Mouse (Mus musculus): ENCODE measurements around the gene Phf11a. TPM values are rescaled to one million over a fixed set of nuclear protein-coding genes. Genes with fewer than 3 reads are reported as not detected.
"Not testable (repeated sequence)": the region's sequence is repeated elsewhere in the genome, so short reads cannot be mapped to it uniquely, and the experiment has no call there.

The Phf11a gene
- total RNA-seq (2017), result 2.8 and 5.9 TPM in 2 replicates

GRCm38 (mm10) chr14:59297391-59297790 is at the start of gene Phf11a:
TSS of gene Phf11a (minus strand) at chr14:59297522.
- ATAC-seq (ENCODE audit: extremely low read depth, insufficient number of reproducible peaks, low FRiP score, poor library complexity, severe bottlenecking), result peak; percentile 83

GRCm38 (mm10) chr14:59341189-59341588 is 43.9 kb upstream of the Phf11a start, which contains the start of gene Phf11b:
TSS of gene Phf11b (minus strand) at chr14:59341351.
- ATAC-seq (ENCODE audit: extremely low read depth, insufficient number of reproducible peaks, low FRiP score, poor library complexity, severe bottlenecking), result peak; percentile 88

- no peak for ATAC-seq (ENCODE audit: extremely low read depth, insufficient number of reproducible peaks, low FRiP score, poor library complexity, severe bottlenecking)
Observed at GRCm38 (mm10) chr14:59339541-59339940, 42.2 kb upstream of the Phf11a start.

GRCm38 (mm10) chr14:59336056-59336455 is 38.7 kb upstream of the Phf11a start:
- not testable (repeated sequence) for ATAC-seq (ENCODE audit: extremely low read depth, insufficient number of reproducible peaks, low FRiP score, poor library complexity, severe bottlenecking)

GRCm38 (mm10) chr14:59330499-59330898 is 33.2 kb upstream of the Phf11a start:
- 0 out of 2 replicates have a peak, but pooled peaks have one; percentile 30 for ATAC-seq (ENCODE audit: extremely low read depth, insufficient number of reproducible peaks, low FRiP score, poor library complexity, severe bottlenecking)

- not testable (repeated sequence) for ATAC-seq (ENCODE audit: extremely low read depth, insufficient number of reproducible peaks, low FRiP score, poor library complexity, severe bottlenecking)
Observed at GRCm38 (mm10) chr14:59319970-59320369, 22.6 kb upstream of the Phf11a start.

- ATAC-seq (ENCODE audit: extremely low read depth, insufficient number of reproducible peaks, low FRiP score, poor library complexity, severe bottlenecking), result not testable (repeated sequence)
Observed at GRCm38 (mm10) chr14:59319036-59319435, 21.7 kb upstream of the Phf11a start.

- ATAC-seq (ENCODE audit: extremely low read depth, insufficient number of reproducible peaks, low FRiP score, poor library complexity, severe bottlenecking), result not testable (repeated sequence)
Observed at GRCm38 (mm10) chr14:59291769-59292168, 5.6 kb downstream of the Phf11a start.

- ATAC-seq (ENCODE audit: extremely low read depth, insufficient number of reproducible peaks, low FRiP score, poor library complexity, severe bottlenecking), result not testable (repeated sequence)
Observed at GRCm38 (mm10) chr14:59274961-59275360, 22.4 kb downstream of the Phf11a start.

- peak; percentile 81 for ATAC-seq (ENCODE audit: extremely low read depth, insufficient number of reproducible peaks, low FRiP score, poor library complexity, severe bottlenecking)
Observed at GRCm38 (mm10) chr14:59260056-59260455, 37.3 kb downstream of the Phf11a start, which contains the start of gene Gm6904. TSS of gene Gm6904 (minus strand) at chr14:59260216.

- ATAC-seq (ENCODE audit: extremely low read depth, insufficient number of reproducible peaks, low FRiP score, poor library complexity, severe bottlenecking), result not testable (repeated sequence)
Observed at GRCm38 (mm10) chr14:59255861-59256260, 41.5 kb downstream of the Phf11a start.

- not testable (repeated sequence) for ATAC-seq (ENCODE audit: extremely low read depth, insufficient number of reproducible peaks, low FRiP score, poor library complexity, severe bottlenecking)
Observed at GRCm38 (mm10) chr14:59250350-59250749, 47.0 kb downstream of the Phf11a start.

GRCm38 (mm10) chr14:59233635-59234034 is 63.7 kb downstream of the Phf11a start:
- no peak for ATAC-seq (ENCODE audit: extremely low read depth, insufficient number of reproducible peaks, low FRiP score, poor library complexity, severe bottlenecking)

GRCm38 (mm10) chr14:59232003-59232402 is 65.3 kb downstream of the Phf11a start:
- no peak for ATAC-seq (ENCODE audit: extremely low read depth, insufficient number of reproducible peaks, low FRiP score, poor library complexity, severe bottlenecking)

- no peak for ATAC-seq (ENCODE audit: extremely low read depth, insufficient number of reproducible peaks, low FRiP score, poor library complexity, severe bottlenecking)
Observed at GRCm38 (mm10) chr14:59230331-59230966, 66.9 kb downstream of the Phf11a start.

- no peak for ATAC-seq (ENCODE audit: extremely low read depth, insufficient number of reproducible peaks, low FRiP score, poor library complexity, severe bottlenecking)
Observed at GRCm38 (mm10) chr14:59229822-59230221, 67.5 kb downstream of the Phf11a start.

Other genes starting within 250 kb of the Phf11a start
- not detected in 2 replicates for gene 1700129C05Rik, start 154.6 kb downstream of the Phf11a start, total RNA-seq (2017)
- gene Gm5142, start 118.8 kb downstream of the Phf11a start, total RNA-seq (2017), result not detected in 2 replicates
- 32.4 and 33.6 TPM in 2 replicates for gene Rcbtb1, start 96.3 kb downstream of the Phf11a start, total RNA-seq (2017)
- gene Gm6904, start 37.3 kb downstream of the Phf11a start, total RNA-seq (2017), result 2.3 and 7.1 TPM in 2 replicates
- gene Phf11b, start 43.8 kb upstream of the Phf11a start, total RNA-seq (2017), result 49.8 and 55.0 TPM in 2 replicates
- 3.4 and 6.6 TPM in 2 replicates for gene Phf11d, start 67.9 kb upstream of the Phf11a start, total RNA-seq (2017)
- 9.3 and 9.6 TPM in 2 replicates for gene Phf11c, start 97.9 kb upstream of the Phf11a start, total RNA-seq (2017)
- gene Setdb2, start 143.4 kb upstream of the Phf11a start, total RNA-seq (2017), result 57.0 and 59.6 TPM in 2 replicates
- 42.1 and 54.2 TPM in 2 replicates for gene Cab39l, start 143.4 kb upstream of the Phf11a start, total RNA-seq (2017)